Mouse (Mus musculus) stomach, embryonic 15.5 days (tissue): ENCODE measurements around the gene Cdh23. TPM values are rescaled to one million over a fixed set of nuclear protein-coding genes. Genes with fewer than 3 reads are reported as not detected.

Experiments
- ATAC-seq: fragments of 200-750 bp; cut with Nextera tagmentation; 2 replicates; pipeline ENCODE4 v1.8.0; 2017; ENCODE audit warnings: low read depth, moderate number of reproducible peaks, moderate TSS enrichment; ENCODE audit not compliant: insufficient read depth, low FRiP score
- H3K27ac ChIP-seq: fragments of 300-500 bp; sonication (generic); 2 replicates; pipeline ENCODE4 v1.5.1; 2015; ENCODE audit warnings: mild to moderate bottlenecking, inconsistent platforms
- H3K27me3 ChIP-seq: fragments of 300-500 bp; sonication (generic); replicated peaks from 2 replicates; pipeline ENCODE4 v1.6.1; 2015; ENCODE audit warnings: inconsistent platforms
- H3K36me3 ChIP-seq: fragments of 300-500 bp; sonication (generic); 2 replicates; pipeline ENCODE4 v1.6.1; 2015; ENCODE audit warnings: inconsistent platforms
- H3K4me1 ChIP-seq: fragments of 300-500 bp; sonication (generic); 2 replicates; pipeline ENCODE4 v1.6.1; 2015; ENCODE audit warnings: inconsistent platforms
- H3K4me2 ChIP-seq: fragments of 300-500 bp; sonication (generic); 2 replicates; pipeline ENCODE4 v1.6.1; 2015; ENCODE audit warnings: mild to moderate bottlenecking, inconsistent platforms
- H3K4me3 ChIP-seq: fragments of 300-500 bp; sonication (generic); replicated peaks from 2 replicates; pipeline ENCODE4 v1.5.1; 2015; ENCODE audit warnings: inconsistent platforms
- H3K9ac ChIP-seq: fragments of 300-500 bp; sonication (generic); 2 replicates; pipeline ENCODE4 v1.6.1; 2015; ENCODE audit warnings: inconsistent platforms
- H3K9me3 ChIP-seq: fragments of 300-500 bp; sonication (generic); 2 replicates; pipeline ENCODE4 v1.6.1; 2016; ENCODE audit warnings: inconsistent platforms
- WGBS: fragments of 180-500 bp; shearing (Covaris S2); methylation state at CpG from one replicate; pipeline ENCODE4 v1.1.7; 2015; 5-methylcytosine and 5-hydroxymethylcytosine counted together
- polyA plus RNA-seq: library from polyadenylated mRNA; unstranded; fragments of >200 nt; fragmentation: Nextera tagmentation; extraction: Ambion mirVana; gene quantifications from 2 replicates; pipeline ENCODE4 v1.2.1, GENCODE M21; 2015

Cdh23 gene
- polyA plus RNA-seq, 1 experiment from 2014 or later: 0.44 TPM

DNA sequence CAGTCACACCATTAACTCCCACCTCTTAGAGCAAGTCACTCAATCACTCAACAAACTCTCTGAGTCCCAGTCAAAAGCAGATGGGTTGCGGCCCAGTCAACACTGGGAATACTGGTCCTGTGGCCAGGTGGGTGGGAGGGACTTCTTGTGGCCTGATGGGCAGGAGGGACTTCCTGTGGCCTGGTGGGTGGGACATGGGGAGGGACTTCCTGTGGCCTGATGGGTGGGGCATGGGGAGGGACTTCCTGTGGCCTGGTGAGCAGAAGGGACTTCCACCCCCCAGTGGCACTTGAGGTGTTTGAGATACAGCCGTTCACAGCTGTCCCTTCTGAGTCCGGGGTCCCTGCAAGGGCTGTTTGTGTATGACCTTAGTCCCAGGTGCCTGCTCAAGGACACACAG lies 27.7 kb downstream of the Cdh23 start:
- 87% methylated on average over 3 of the region's 3 CpGs for WGBS
- no peak for ATAC-seq
- Histone ChIP-seq H3K4me1 (no peaks in the 10 kb centered on the region), H3K9ac (no peak overlapping the region), H3K36me3 (no peaks in the 10 kb centered on the region), H3K4me3 (no peak overlapping the region), H3K4me2 (no peak overlapping the region), H3K27me3 (no peaks in the 10 kb centered on the region), H3K27ac (no peak overlapping the region), H3K9me3 (no peaks in the 10 kb centered on the region)

DNA sequence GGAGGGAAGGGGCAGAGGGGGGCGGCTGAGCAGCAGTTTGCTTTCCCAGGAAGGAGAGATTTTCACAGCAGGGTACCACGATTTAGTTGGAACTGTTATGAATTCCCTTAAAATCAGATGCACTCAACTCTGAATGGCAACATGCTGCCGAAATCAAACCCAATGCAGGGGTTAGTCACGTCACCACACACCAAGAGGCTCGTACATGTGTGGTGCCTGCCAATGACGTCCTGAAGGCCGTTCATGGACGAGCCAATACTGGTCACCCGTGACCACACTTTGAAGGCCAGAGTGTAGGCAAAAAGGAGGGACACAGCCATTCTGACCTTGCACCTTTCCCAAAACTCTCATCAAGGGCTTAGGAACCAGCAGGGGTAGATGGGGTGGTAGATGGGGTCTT lies 35.3 kb downstream of the Cdh23 start:
- no peak overlapping the region for H3K4me2 ChIP-seq
- no peaks in the 10 kb centered on the region for H3K9me3 ChIP-seq
- H3K27ac ChIP-seq: no peak overlapping the region
- no peaks in the 10 kb centered on the region for H3K4me1 ChIP-seq
- no peak for ATAC-seq
- no peak overlapping the region for H3K9ac ChIP-seq
- no peak overlapping the region for H3K4me3 ChIP-seq
- no peaks in the 10 kb centered on the region for H3K27me3 ChIP-seq
- H3K36me3 ChIP-seq: no peaks in the 10 kb centered on the region
- WGBS: 78% methylated on average over 9 of the region's 9 CpGs

DNA sequence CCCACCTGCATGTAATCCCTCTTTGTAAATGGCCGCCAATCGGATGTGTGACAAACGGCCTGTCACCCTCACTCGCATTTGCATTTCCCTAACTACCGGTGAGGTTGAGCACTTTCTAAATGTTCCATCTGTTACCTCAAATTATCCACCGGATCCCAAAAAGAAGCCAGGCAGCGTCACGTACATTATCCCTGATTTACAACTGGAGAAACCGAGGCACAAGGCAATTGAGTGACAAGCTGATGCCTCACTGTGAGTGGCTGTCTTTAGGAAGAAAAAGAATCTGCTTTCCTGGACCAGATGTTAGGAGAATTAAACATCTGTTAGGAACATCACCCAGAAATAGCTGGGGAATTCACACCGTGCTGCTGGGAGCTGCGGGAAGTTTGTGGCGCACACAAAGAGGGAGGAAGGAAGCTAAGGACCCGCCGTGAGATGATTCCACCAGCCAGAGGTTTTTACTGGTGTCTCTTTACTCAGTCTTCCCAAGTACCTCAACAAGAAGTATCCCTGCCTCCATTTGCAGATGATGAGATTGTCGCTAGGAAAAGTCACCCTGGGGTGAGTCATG lies 36.8 kb downstream of the Cdh23 start:
- Histone ChIP-seq H3K27ac (no peak overlapping the region), H3K9ac (no peak overlapping the region), H3K4me3 (no peak overlapping the region), H3K4me2 (no peak overlapping the region), H3K9me3 (no peaks in the 10 kb centered on the region), H3K36me3 (no peaks in the 10 kb centered on the region), H3K4me1 (peaks cover 4% of the 10 kb centered on the region; the same call in 1 of the 2 replicates), H3K27me3 (no peaks in the 10 kb centered on the region)
- 45% methylated on average over 15 of the region's 15 CpGs for WGBS
- ATAC-seq: no peak

DNA sequence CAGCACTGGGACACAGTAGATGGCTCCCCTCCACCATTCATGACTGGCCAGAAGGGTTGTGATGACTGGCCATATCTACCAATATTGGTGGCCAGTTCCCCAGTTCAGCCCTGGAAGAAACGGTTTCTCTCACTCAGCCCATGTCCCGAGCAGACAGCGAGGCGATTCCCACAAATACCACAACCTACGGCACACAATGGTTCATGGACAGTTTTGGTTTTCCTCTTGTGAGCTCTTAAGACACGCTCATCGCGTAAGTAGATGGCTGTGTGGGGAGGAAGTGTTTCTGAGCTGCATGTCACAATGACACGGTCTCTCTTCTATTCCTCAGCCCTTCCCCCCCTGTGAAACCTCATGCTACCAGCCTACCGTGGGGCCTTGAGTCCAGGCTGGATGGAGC lies 38.1 kb downstream of the Cdh23 start:
- no peak overlapping the region for H3K4me3 ChIP-seq
- no peak for ATAC-seq
- H3K27me3 ChIP-seq: no peaks in the 10 kb centered on the region
- no peak overlapping the region for H3K27ac ChIP-seq
- 81% methylated on average over 10 of the region's 10 CpGs for WGBS
- no peak overlapping the region for H3K4me2 ChIP-seq
- H3K9me3 ChIP-seq: no peaks in the 10 kb centered on the region
- H3K36me3 ChIP-seq: no peaks in the 10 kb centered on the region
- H3K4me1 ChIP-seq: peaks cover 4% of the 10 kb centered on the region; the same call in 1 of the 2 replicates
- H3K9ac ChIP-seq: no peak overlapping the region

DNA sequence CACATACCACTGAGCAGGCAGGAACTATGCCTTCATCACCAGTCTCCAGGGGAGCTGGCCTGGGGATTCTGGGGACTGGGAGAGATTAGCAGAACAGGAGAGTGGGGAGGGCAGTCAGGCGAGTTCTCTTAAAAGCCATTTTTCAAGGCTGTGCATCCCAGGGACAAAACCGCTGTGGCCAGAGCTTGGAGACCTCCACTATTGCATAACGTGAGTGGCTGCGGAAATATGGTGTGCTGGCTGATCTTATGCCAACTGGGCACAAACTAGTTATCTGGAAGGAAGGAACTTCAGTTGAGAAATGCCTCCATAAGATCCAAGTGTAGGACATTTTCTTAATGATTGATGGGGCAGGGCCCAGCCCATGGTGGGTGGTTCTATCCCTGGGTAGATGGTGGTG lies 42.6 kb downstream of the Cdh23 start:
- 79% methylated on average over 4 of the region's 4 CpGs for WGBS
- Histone ChIP-seq H3K9ac (no peak overlapping the region), H3K27ac (no peak overlapping the region), H3K27me3 (no peaks in the 10 kb centered on the region), H3K4me2 (no peak overlapping the region), H3K36me3 (no peaks in the 10 kb centered on the region), H3K4me1 (peaks cover 4% of the 10 kb centered on the region; the same call in 1 of the 2 replicates), H3K4me3 (no peak overlapping the region), H3K9me3 (no peaks in the 10 kb centered on the region)
- no peak for ATAC-seq

DNA sequence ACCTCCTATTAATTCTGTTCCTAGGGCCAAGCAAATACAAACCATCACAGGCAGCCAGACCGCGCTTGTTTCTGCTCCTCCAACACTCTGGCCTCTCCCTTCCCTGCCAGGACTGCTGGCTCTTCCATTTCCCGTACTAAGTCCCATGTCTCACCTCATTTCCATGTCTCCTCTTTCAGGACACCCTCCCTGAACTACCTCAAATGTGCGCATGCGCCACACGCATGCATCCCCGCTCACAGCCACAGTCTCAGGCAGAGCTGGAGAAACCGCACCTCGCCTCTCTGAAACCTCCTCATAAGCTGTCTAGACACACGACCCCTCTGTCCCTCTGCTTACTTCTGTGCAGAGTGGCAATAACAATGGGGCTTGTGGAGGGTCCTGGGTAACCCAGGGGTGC lies 43.2 kb downstream of the Cdh23 start:
- no peaks in the 10 kb centered on the region for H3K27me3 ChIP-seq
- H3K9ac ChIP-seq: no peak overlapping the region
- H3K27ac ChIP-seq: no peak overlapping the region
- peaks cover 4% of the 10 kb centered on the region; the same call in 1 of the 2 replicates for H3K4me1 ChIP-seq
- 84% methylated on average over 10 of the region's 10 CpGs for WGBS
- H3K4me2 ChIP-seq: no peak overlapping the region
- no peaks in the 10 kb centered on the region for H3K36me3 ChIP-seq
- no peak overlapping the region for H3K4me3 ChIP-seq
- no peaks in the 10 kb centered on the region for H3K9me3 ChIP-seq
- ATAC-seq: no peak

DNA sequence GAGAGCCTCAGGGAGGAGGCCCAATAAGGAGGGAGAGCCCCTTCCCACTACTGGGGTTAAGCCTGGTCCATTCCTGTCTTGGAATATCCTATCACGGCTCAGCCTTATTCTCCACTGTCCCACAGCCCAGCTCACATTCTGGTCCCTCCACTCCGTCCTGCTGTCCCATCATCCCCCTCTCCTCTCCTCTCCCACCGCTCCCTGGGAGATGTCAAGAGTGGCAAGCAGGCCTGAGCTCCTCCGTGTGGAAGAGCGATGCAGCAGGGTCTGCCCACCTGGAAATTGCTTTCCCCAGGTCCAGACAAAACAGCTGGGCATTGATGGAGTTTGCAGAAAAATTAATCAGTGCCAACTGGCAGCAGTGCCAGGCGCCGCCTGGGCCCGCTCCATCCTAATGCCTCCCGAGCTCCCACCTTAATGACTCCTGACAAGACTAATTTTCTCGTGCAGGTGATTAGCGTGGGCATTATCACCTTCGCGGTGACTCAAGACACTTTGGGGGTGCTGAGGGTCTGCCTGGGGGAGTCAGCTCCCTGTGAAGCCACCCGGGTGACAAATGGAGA lies 52.1 kb downstream of the Cdh23 start:
- no peaks in the 10 kb centered on the region for H3K4me1 ChIP-seq
- H3K36me3 ChIP-seq: no peaks in the 10 kb centered on the region
- no peak overlapping the region for H3K4me3 ChIP-seq
- H3K9me3 ChIP-seq: no peaks in the 10 kb centered on the region
- H3K27me3 ChIP-seq: no peaks in the 10 kb centered on the region
- no peak overlapping the region for H3K4me2 ChIP-seq
- ATAC-seq: no peak
- no peak overlapping the region for H3K9ac ChIP-seq
- no peak overlapping the region for H3K27ac ChIP-seq
- 65% methylated on average over 14 of the region's 14 CpGs for WGBS

DNA sequence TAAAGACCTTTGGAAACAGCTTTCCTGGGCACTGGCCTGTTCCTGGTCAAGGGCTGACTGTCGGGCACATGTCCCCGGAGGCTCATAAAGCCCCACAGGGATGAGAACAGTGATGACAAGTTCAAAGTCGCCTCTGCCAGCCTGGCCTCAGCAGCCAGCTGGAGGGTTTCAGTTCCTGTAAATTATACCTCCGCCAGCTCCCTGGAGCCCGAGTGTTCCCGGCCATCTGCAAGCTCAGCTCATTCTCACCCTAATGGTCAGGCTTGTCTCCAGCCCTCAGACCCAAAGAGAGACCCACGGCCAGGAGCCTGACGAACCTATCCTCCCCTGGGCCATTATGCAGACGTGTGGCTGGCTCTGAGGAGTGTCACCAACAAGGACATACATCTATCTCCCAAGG lies 57.0 kb downstream of the Cdh23 start:
- Histone ChIP-seq H3K9ac (no peak overlapping the region), H3K4me2 (no peak overlapping the region), H3K9me3 (no peaks in the 10 kb centered on the region), H3K4me1 (no peaks in the 10 kb centered on the region), H3K27ac (no peak overlapping the region), H3K36me3 (no peaks in the 10 kb centered on the region), H3K4me3 (no peak overlapping the region), H3K27me3 (no peaks in the 10 kb centered on the region)
- no peak for ATAC-seq
- WGBS: 48% methylated on average over 9 of the region's 9 CpGs

DNA sequence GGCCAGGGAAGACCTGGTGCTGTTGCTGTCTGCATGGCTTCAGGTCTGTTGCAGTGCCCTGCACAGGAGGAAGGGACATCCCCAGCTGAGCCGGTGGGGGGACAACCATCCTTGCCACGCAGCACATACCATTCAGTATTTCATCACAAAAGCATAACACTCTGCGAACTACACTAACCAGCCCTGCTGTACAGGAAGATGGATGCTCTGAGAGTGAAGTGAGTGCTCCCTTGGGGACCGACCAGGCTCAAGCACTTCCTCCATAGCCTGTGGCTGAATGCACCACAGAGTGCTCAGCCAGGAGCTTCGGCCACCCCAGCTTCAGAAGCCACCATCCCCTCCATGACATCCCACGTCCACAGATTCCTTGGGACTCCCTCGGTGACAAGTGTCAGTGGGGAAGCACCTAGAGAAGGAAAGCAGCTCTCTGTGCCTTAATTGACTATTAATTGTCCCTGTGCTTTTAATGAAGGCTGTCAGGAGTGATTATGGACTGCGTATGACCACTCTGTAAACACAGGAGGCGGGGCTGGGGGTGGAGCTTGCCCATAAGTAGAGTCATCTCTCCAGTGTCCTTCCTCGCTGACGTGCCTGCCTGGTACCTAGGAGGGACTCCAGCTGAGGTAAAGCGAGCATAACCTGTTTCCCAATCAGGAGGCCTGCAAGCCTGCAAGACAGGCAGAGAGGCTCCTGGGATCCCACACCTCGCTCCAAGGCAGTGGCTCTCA lies 60.6 kb downstream of the Cdh23 start:
- Histone ChIP-seq H3K4me2 (no peak overlapping the region), H3K9me3 (no peaks in the 10 kb centered on the region), H3K9ac (no peak overlapping the region), H3K27me3 (no peaks in the 10 kb centered on the region), H3K4me3 (no peak overlapping the region), H3K27ac (no peak overlapping the region), H3K36me3 (no peaks in the 10 kb centered on the region), H3K4me1 (no peaks in the 10 kb centered on the region)
- no peak for ATAC-seq
- WGBS: 22% methylated on average over 13 of the region's 13 CpGs

DNA sequence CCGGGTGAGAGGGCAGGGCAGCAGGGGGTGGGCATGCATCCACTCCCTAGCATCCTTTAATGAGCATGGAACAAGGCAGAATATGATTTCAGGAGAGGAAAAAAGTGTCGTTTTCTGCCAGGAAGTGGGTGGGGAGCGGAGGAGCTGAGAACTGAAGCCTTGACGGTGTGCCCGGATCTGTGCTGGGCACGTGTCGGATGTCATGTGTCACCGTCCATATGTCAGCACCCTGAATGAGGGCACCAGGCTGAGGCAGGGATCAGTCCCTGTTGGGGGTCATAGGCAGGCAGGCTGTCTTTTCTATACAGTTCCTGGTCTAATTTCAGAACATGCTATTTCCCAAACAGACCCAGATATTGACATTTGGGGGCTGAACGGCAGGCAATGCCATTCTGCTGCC lies 61.9 kb downstream of the Cdh23 start:
- Histone ChIP-seq H3K27me3 (no peaks in the 10 kb centered on the region), H3K36me3 (no peaks in the 10 kb centered on the region), H3K4me2 (no peak overlapping the region), H3K9me3 (no peaks in the 10 kb centered on the region), H3K4me3 (no peak overlapping the region), H3K9ac (no peak overlapping the region), H3K4me1 (no peaks in the 10 kb centered on the region), H3K27ac (no peak overlapping the region)
- WGBS: 74% methylated on average over 9 of the region's 9 CpGs
- ATAC-seq: no peak

DNA sequence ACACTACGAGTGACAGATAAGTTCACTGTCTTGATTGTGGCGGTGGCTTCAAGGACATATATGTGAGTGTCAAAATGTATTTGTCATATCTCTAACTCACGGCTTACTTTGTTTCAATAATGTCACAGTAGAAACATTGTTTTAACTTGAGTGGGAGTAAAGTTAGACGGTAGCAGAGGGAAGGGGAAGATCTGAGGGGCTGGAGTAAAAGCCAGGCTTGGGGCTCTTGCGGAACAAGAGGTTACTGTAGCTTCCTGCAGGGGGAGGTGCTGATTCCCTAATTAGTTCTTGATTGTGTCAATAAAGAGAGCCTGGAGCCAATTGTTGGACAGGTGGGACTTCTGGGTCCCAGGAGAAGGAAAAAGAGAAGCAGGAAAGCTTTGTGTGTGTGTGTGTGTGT lies 70.2 kb downstream of the Cdh23 start:
- no peak overlapping the region for H3K9ac ChIP-seq
- H3K4me2 ChIP-seq: no peak overlapping the region
- no peak overlapping the region for H3K4me3 ChIP-seq
- WGBS: 69% methylated on average over 5 of the region's 5 CpGs
- ATAC-seq: no peak
- no peaks in the 10 kb centered on the region for H3K9me3 ChIP-seq
- H3K27me3 ChIP-seq: no peaks in the 10 kb centered on the region
- H3K27ac ChIP-seq: no peak overlapping the region
- H3K4me1 ChIP-seq: no peaks in the 10 kb centered on the region
- no peaks in the 10 kb centered on the region for H3K36me3 ChIP-seq

DNA sequence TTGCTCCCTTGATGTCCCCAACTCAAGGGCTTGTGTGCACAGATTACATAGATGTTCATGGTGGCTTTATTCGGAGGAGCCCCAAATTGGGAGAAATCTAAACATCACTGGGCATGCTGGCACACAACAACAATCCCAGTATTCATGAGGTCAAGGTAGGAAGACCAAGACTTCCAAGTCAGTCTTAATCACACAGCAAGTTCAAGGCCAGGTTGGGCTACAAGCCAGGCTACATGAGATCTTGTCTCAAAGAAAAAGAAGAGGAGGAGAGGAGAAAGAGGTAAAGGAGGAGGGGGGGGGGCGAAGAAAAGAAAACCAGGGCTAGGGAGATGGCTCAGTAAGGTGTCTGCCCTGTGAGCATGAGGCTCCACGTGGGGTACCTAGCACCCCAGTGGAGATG lies 70.8 kb downstream of the Cdh23 start:
- Histone ChIP-seq H3K27ac (no peak overlapping the region), H3K9ac (no peak overlapping the region), H3K27me3 (no peaks in the 10 kb centered on the region), H3K4me2 (no peak overlapping the region), H3K36me3 (no peaks in the 10 kb centered on the region), H3K4me1 (no peaks in the 10 kb centered on the region), H3K4me3 (no peak overlapping the region), H3K9me3 (no peaks in the 10 kb centered on the region)
- 67% methylated on average over 3 of the region's 3 CpGs for WGBS
- no peak for ATAC-seq
